Mouse (Mus musculus) frontal cortex, adult (tissue): ENCODE results near the gene Irf9.

ENCODE experiments used
- ATAC-seq: cut with Nextera tagmentation; 2 replicates; pipeline ENCODE4 v1.9.2; 2017; ENCODE audit warnings: mild to moderate bottlenecking, moderate library complexity, mixed read lengths; ENCODE audit not compliant: low TSS enrichment

Gene Irf9

GRCm38 (mm10) chr14:55603271-55603632, at the start of gene Irf9:
Gene Irf9 (plus strand): TSS chr14:55603571.
- ATAC-seq = no peak

DNA sequence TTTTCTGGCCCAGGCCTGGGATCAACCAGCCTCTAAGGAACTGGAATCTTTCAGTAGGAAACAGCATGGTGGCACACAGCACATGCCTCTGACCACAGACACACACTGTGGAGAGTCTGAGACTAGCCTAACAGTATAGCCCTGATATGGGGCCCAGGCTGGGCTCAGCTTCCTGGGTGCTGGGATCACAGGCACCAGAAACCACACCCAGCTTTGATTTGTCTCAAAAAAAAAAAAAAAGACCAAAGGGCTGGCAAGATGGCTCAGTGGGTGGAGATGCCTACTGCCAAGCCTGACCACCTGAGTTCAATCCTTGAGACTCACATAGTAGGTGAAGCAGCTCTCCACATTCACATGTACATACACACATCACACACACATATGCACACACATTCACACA, 48.7 kb upstream of the Irf9 start:
- no peak for ATAC-seq

- ATAC-seq = no peak
Measured at GRCm38 (mm10) chr14:55555788-55556187, 47.6 kb upstream of the Irf9 start.

- ATAC-seq = no peak
Measured at GRCm38 (mm10) chr14:55557003-55557402, 46.4 kb upstream of the Irf9 start.

- no peak for ATAC-seq
Measured at GRCm38 (mm10) chr14:55557587-55557986, 45.8 kb upstream of the Irf9 start.

GRCm38 (mm10) chr14:55558740-55559448, 44.5 kb upstream of the Irf9 start:
- no peak for ATAC-seq

GRCm38 (mm10) chr14:55559799-55560201, 43.6 kb upstream of the Irf9 start, which contains the start of gene Dcaf11:
Gene Dcaf11 (plus strand): TSS chr14:55560006.
- ATAC-seq = peak; percentile 77

- ATAC-seq = peak; percentile 88
Measured at GRCm38 (mm10) chr14:55560202-55561073, 42.9 kb upstream of the Irf9 start, which contains the start of gene A730061H03Rik. Gene A730061H03Rik (minus strand): TSS chr14:55560406.

GRCm38 (mm10) chr14:55561860-55562259, 41.5 kb upstream of the Irf9 start:
- no peak for ATAC-seq

DNA sequence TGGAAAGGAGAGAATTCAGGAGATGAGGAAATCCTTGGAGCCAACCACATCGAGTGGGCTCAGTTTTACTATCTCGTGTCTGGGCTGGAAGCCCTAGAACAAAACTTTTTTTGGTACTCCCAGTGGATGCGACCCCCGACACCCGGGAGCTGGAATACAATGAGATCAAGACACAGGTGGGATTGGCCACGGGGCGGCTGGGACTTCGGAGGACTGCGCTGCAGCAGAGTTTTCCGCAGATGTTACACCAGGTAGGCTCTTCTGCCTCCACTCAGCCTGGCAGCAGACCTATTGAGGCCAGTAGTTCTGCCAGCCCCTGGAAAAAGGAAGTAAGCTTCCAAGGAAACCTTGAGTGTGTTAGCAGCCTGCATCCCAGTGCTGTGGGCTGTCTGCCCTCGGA, 40.1 kb upstream of the Irf9 start:
- no peak for ATAC-seq

DNA sequence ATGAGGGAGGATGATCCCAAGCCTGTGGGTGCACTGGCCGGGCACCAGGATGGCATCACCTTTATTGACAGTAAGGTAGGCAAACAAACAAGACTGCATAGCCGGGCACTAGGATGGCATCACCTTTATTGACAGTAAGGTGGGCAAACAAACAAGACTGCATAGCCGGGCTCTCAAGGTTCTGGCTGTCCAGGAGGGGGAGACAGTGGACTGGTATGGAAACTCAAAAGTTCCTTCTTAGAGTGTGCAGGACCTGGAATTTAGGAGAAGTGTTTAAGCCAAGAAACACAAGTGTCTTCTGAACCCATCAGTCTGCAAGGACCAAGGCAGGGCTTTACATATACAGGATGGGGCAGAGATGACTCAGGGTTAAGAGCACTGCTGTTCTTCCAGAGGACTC, 37.6 kb upstream of the Irf9 start:
- no peak for ATAC-seq

DNA sequence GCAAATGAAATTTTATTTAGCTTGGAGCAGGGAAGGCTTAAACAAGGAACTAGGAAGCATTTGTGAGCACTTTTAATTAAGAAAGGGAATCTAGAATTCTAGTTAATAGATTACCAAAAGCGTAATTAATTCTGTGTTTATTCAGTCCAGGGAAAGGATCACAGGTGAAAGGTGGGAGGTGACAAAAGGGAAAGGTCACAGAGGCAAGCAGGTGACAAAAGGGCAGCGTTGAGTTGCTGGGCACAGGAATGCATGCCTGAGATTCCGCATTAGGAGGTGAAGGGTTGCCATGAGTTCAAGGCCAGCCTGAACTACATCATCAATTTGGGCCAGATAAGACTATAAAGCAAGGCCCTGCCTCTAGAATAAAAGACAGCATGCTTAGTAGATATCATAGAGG, 35.9 kb upstream of the Irf9 start:
- ATAC-seq = no peak

DNA sequence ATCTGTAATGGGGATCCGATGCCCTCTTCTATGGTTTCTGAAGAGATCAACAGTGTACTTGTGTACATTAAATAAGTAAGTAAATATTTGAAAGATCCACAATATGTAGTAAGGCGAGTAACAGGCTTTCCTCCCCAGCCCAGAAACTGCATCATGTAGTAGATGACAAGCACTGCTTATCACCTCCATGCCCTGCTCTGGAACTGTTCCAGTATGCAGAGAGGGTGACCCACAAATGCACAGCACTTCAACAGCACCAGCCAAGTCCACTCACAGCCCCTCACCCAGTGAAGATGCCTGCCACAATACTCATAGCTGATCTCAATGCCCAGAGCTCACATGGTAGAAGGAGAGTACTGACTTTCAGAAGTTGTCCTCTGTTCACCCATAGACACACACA, 32.8 kb upstream of the Irf9 start:
- ATAC-seq = no peak

GRCm38 (mm10) chr14:55571760-55572159, 31.6 kb upstream of the Irf9 start:
- ATAC-seq = no peak

- no peak for ATAC-seq
Measured at GRCm38 (mm10) chr14:55575302-55575701, 28.1 kb upstream of the Irf9 start, which contains the start of gene Fitm1. Gene Fitm1 (plus strand): TSS chr14:55575617.

DNA sequence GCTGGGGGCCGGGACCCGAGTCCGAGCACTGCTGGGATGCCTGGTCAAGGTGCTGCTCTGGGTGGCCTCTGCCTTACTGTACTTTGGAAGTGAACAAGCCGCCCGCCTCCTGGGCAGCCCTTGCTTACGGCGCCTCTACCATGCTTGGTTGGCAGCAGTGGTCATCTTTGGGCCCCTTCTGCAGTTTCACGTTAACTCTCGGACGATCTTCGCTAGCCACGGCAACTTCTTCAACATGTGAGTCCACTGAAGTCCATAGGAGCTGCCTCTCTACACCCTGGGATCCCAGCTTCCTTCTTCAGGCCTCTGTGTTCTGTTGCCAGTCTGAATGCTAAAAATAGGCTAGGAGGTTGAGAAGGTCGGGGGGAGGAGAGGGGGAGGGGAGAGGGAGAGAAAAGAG, 27.7 kb upstream of the Irf9 start:
- no peak for ATAC-seq

DNA sequence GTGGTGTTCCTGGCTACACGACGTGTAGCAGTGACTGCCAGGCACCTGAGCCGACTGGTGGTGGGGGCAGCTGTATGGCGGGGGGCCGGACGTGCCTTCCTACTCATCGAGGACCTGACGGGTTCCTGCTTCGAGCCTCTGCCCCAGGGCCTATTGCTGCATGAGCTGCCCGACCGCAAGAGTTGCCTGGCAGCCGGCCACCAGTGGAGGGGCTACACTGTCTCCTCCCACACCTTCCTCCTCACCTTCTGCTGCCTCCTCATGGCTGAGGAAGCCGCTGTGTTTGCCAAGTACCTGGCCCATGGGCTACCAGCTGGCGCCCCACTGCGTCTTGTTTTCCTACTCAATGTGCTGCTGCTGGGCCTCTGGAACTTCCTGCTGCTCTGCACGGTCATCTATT, 27.0 kb upstream of the Irf9 start:
- no peak for ATAC-seq

DNA sequence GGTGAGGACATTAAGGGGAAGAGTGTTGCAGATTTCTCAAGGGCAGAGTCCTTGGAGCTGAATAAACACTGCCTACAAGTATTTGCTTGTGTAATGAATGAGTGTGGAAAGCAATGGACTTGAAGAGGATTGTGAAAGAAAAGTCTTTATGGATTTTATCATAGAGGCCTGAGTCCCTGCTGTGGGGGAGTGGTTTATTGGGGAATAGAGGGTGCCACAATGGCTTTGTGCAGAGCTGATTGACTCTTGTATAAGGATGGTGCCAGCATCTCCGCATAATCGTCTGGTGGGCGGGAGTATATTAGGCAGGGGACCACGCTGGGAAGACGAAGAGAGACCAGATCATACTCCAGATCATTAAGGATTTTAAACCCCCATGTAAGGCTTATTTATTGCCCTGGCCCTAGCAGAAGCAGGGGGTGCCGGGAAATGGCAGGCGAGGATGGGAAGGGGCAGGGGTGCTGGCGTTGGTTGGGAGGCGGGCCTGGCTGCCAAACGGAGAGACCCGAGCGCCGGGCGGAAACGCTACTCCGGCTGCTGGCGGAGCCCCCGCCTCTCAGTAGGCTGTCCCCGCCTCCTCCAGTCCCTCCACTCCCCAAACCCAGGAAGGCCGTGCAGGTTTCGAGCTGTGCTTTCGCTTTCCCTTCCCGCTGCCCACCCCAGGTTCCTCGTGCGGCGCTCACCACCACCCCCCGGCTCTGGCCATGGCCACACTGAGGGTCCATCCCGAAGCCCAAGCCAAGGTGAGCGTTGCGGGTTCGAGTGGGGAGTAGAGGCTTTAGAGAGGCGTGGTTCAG, 25.3 kb upstream of the Irf9 start, which contains the start of gene Psme1:
Gene Psme1 (plus strand): TSS at position 253 of the 797 bp plus-strand sequence.
- ATAC-seq = peak; percentile 84

- 0 out of 2 replicates have a peak, but pooled peaks have one; percentile 2 for ATAC-seq
Measured at GRCm38 (mm10) chr14:55578668-55579269, 24.6 kb upstream of the Irf9 start.

DNA sequence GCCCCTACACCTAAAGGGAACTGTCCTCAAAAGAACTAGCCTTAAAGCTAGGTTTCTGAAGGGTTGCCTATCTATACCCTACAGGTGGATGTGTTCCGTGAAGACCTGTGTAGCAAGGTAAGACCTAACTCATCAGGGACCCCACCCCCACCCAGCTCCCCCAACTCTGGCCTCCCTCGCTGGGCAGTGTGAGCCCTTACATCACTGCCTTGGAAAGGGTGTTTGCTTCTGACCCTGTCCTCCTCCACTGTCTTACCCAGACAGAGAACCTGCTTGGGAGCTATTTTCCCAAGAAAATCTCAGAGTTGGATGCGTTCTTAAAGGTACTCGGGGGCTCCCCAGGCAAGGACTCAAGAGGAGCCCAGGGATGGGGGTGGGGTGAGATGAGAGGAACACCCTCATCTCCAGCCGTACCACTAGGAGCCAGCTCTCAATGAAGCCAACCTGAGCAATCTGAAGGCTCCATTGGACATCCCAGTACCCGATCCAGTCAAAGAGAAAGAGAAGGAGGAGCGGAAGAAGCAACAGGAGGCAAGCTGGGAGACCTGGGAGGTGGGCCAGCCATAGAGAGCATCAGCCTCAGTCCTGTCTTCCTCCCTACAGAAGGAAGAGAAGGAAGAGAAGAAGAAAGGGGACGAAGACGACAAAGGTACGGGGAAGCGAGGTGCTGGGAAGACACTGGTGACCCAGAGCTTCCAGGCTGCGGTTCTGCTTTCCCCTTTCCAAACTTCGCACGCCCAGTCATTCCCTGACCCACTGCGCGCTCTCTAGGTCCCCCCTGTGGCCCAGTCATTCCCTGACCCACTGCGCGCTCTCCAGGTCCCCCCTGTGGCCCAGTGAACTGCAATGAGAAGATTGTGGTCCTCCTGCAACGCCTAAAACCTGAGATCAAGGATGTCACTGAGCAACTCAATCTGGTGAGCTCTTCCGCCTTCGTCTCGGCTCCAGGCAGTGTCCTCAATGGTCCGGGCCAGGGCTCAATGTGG, 23.6 kb upstream of the Irf9 start:
- ATAC-seq = no peak
